Mouse (Mus musculus): Measurements from ENCODE around the gene Ormdl3.

- no peak for TF ChIP-seq EP300 (IDR thresholded peaks at IDR 0.05)
- no peak for TF ChIP-seq CTCF (IDR thresholded peaks at IDR 0.05)
These were observed 36.0 kb downstream of the Ormdl3 start, which contains the start of gene Zpbp2 for GRCm38 (mm10) chr11:98550975-98551828.
